Mouse (Mus musculus) olfactory bulb, adult 2 months (tissue): Measurements from ENCODE around the gene Kcnk13. TPM values are rescaled to one million over a fixed set of nuclear protein-coding genes. Genes with fewer than 3 reads are reported as not detected.

Source experiments
- H3K27ac ChIP-seq: fragments of 200-500 bp; 2 replicates; pipeline ENCODE4 v1.5.1; 2012; ENCODE audit warnings: low read depth, low read length; ENCODE audit not compliant: insufficient read depth
- H3K4me1 ChIP-seq: fragments of 200-500 bp; 2 replicates; pipeline ENCODE4 v1.6.1; 2012; ENCODE audit warnings: low read length; ENCODE audit not compliant: control insufficient read depth, insufficient read depth
- H3K4me3 ChIP-seq: fragments of 200-500 bp; 2 replicates; pipeline ENCODE4 v1.5.1; 2012; ENCODE audit warnings: mild to moderate bottlenecking, low read depth, low read length, moderate library complexity; ENCODE audit not compliant: insufficient read depth
- CTCF ChIP-seq: fragments of 200-500 bp; IDR thresholded peaks from 2 replicates; pipeline ENCODE4 v1.5.1; 2012; ENCODE audit warnings: low read depth, mild to moderate bottlenecking, low read length, moderate library complexity; ENCODE audit not compliant: insufficient read depth
- POLR2A ChIP-seq: fragments of 200-500 bp; IDR thresholded peaks from 2 replicates; pipeline ENCODE4 v1.6.1; 2012; ENCODE audit warnings: mild to moderate bottlenecking, low read depth, low read length, moderate library complexity; ENCODE audit not compliant: insufficient read depth
- WGBS: fragments of 180-500 bp; shearing (Covaris S2); methylation state at CpG from one replicate; pipeline ENCODE4 v1.1.7; 2018; 5-methylcytosine and 5-hydroxymethylcytosine counted together
- polyA plus RNA-seq: library from polyadenylated mRNA; stranded (reverse); fragments of >200 nt; gene quantifications from 2 replicates; pipeline ENCODE4 v1.2.4, GENCODE M21; 2012; ENCODE audit warnings: low replicate concordance; ENCODE audit not compliant: missing spikeins, insufficient read depth, insufficient read length

Kcnk13 gene
- polyA plus RNA-seq, 1 experiment, result not detected

DNA sequence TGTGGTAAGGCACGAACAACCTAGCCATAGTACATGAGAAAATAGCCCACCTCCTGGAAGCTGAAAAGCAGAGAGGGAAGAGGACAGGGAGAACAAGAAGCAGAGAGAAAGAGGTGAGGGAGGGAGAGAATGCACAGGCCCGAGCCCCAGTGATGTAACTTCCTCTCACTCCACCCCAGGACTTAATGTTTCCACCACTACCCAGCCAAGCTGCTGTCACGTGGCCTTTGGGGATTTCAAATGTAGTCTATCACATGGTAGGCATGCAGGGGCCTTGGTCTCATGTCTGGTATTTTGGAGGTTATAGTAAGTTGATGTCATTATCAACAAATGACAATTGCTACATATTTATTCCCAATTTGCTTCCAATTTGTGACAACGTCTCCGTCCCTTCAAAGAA, 89.3 kb downstream of the Kcnk13 start:
- TF ChIP-seq POLR2A, result no peak
- TF ChIP-seq CTCF, result no peak
- 81% methylated on average over 5 of the region's 5 CpGs for WGBS

DNA sequence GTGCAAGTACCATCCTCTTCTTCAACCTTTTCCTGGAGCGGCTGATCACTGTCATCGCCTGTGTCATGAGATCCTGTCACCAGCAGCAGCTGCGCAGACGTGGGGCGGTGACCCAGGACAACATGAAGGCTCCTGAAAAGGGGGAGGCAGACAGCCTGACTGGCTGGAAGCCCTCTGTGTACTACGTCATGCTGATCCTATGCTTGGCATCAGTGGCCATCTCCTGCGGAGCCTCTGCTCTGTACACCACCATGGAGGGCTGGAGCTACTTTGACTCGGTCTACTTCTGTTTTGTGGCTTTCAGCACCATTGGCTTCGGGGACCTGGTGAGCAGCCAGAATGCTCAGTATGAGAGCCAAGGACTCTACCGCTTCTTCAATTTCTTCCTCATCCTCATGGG, 96.8 kb downstream of the Kcnk13 start:
- H3K4me1 ChIP-seq, result peaks cover 14% of the 10 kb centered on the region
- TF ChIP-seq POLR2A (no peak), CTCF (no peak)
- H3K4me3 ChIP-seq, result no peak overlapping the region
- WGBS, result 87% methylated on average over 10 of the region's 10 CpGs
- no peak overlapping the region for H3K27ac ChIP-seq

More for the DNA sequence above, 89.3 kb downstream of the Kcnk13 start:
- Histone ChIP-seq H3K27ac (no peak overlapping the region), H3K4me1 (no peaks in the 10 kb centered on the region), H3K4me3 (no peak overlapping the region)

DNA sequence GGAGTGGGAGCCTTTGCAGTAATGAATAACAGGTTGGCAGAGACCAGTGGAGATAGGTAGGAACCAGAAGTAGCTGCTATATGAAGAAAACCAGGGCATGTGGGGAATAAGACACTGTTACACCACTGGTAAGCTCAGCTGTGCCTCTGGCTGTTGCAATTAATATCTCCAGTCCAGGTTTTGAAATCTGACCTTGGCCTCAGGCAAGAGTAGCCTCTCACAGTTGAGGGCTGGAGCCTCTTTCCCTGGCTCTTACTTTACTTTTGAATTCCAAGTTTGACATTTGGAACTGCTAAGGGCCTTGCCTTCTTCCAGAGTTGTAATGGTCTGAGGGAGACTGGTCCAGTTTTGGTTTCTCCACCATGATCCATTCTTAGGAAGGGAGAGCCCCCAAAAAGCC, 97.5 kb downstream of the Kcnk13 start:
- peaks cover 14% of the 10 kb centered on the region for H3K4me1 ChIP-seq
- no peak for TF ChIP-seq CTCF

DNA sequence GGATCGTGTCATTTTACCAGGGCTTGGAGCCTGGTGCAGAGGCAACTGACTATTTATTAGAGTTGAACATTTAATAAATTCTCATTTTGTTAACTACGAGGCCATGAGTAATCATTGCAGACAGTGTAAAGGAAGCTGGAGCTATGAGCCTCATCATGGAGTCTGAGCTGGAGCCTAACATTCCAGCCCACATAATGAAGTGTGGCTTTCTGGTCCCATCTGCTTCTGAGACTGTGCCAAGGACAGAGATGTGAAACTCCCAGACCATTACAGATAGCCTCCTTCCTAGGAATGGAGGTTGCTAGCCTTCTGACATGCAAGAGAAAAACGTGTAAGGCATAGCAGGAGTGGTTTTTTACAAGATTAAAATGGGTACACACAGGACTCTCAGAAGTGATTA, 98.3 kb downstream of the Kcnk13 start:
- no peak overlapping the region for H3K4me3 ChIP-seq
- no peak overlapping the region for H3K27ac ChIP-seq
- peaks cover 14% of the 10 kb centered on the region for H3K4me1 ChIP-seq
- WGBS, result 75% methylated on average over 3 of the region's 3 CpGs
- TF ChIP-seq CTCF (no peak), POLR2A (no peak)

More for the DNA sequence above, 97.5 kb downstream of the Kcnk13 start:
- no peak overlapping the region for H3K27ac ChIP-seq
- H3K4me3 ChIP-seq, result no peak overlapping the region

- no peak overlapping the region for H3K4me3 ChIP-seq
- peaks cover 14% of the 10 kb centered on the region for H3K4me1 ChIP-seq
- H3K27ac ChIP-seq, result peak overlapping the region; percentile 18; the same call in 1 of the 2 replicates
- WGBS, result 53% methylated on average over 3 of the region's 3 CpGs
- TF ChIP-seq POLR2A, result no peak
These were observed 100.8 kb downstream of the Kcnk13 start for GRCm38 (mm10) chr12:100065109-100065508.

DNA sequence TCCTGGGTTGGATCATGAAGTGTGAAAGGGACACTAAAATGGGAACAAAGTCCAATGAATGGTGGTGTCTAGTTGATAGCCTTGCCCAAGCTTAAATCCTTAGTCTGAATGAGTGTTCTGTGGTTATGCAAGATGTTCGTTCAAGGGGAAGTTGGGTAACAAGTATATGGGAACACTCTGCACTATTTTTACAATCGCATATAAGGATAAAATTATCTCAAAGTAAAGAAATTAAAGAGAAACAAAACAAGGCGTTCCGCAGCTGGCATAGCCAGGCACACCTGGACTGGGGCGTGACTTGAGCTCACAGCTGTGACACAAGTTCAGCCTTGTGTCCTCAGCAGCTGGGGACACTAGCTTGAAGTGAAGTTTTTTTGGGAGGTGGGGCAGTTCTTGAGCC, 103.2 kb downstream of the Kcnk13 start:
- Histone ChIP-seq H3K4me3 (no peak overlapping the region), H3K27ac (no peak overlapping the region), H3K4me1 (peaks cover 16% of the 10 kb centered on the region)
- TF ChIP-seq POLR2A (no peak), CTCF (no peak)
- 57% methylated on average over 5 of the region's 5 CpGs for WGBS

GRCm38 (mm10) chr12:100073201-100073672, 108.9 kb downstream of the Kcnk13 start:
- WGBS, result 64% methylated on average over 4 of the region's 4 CpGs
- Histone ChIP-seq H3K27ac (no peak overlapping the region), H3K4me1 (peaks cover 7% of the 10 kb centered on the region; the same call in 1 of the 2 replicates), H3K4me3 (no peak overlapping the region)
- no peak for TF ChIP-seq POLR2A
- TF ChIP-seq CTCF, result no peak

- Histone ChIP-seq H3K27ac (no peak overlapping the region; the same call in 1 of the 2 replicates), H3K4me3 (no peak overlapping the region), H3K4me1 (peaks cover 7% of the 10 kb centered on the region; the same call in 1 of the 2 replicates)
- TF ChIP-seq CTCF, result no peak
- TF ChIP-seq POLR2A, result no peak
- 16% methylated on average over 4 of the region's 4 CpGs for WGBS
These were observed 111.4 kb downstream of the Kcnk13 start for GRCm38 (mm10) chr12:100075715-100076114.

DNA sequence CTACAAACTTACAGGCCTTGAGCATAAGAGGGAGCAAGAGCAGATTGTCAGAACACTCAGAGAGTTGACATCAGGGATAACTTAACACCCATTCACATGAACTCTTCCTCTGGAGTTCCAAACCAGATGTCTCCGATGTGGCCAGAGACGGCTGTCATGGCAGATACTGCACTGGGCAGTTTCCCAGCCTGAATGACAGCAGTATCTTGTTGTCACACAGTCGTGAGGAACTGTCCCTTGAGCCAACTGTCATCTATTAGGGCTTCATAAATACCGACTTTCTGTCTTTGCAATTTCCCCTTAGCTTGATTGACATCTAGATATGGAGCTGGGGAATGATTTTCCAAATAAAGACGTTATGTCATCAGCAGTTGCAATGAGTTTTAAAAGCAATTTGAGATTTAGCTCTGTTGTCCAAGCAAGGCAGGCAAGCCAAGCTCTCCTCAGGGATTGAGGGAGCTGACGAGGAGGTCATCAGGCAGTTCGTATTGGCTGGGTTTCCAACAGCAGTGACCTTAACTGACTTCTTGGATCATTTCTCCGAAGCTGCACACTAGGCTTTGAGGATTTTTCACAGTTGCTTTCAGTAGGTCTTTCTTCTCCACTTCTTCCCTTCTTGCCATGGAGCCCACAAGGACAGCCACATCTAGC, 115.5 kb downstream of the Kcnk13 start:
- WGBS, result 82% methylated on average over 8 of the region's 8 CpGs
- Histone ChIP-seq H3K4me3 (no peak overlapping the region), H3K27ac (no peak overlapping the region), H3K4me1 (peaks cover 7% of the 10 kb centered on the region)
- no peak for TF ChIP-seq CTCF
- no peak for TF ChIP-seq POLR2A

- 87% methylated on average over 3 of the region's 3 CpGs for WGBS
- Histone ChIP-seq H3K4me3 (no peak overlapping the region), H3K27ac (no peak overlapping the region), H3K4me1 (peaks cover 7% of the 10 kb centered on the region)
- TF ChIP-seq POLR2A (no peak), CTCF (no peak)
These were observed 123.7 kb downstream of the Kcnk13 start for GRCm38 (mm10) chr12:100088026-100088425.
